Mouse (Mus musculus) limb, embryonic 11.5 days (tissue): Measurements from ENCODE around the gene Zbtb24. TPM values are rescaled to one million over a fixed set of nuclear protein-coding genes. Genes with fewer than 3 reads are reported as not detected.

Source experiments
- ATAC-seq: fragments of 200-750 bp; cut with Nextera tagmentation; 2 replicates; pipeline ENCODE4 v1.8.0; 2017; ENCODE audit warnings: low read depth; ENCODE audit not compliant: insufficient number of reproducible peaks, low FRiP score, low TSS enrichment
- DNase-seq: peaks from one replicate; pipeline ENCODE4 v3.0.0-alpha.2; 2015; ENCODE audit warnings: low spot score
- H3K27ac ChIP-seq: fragments of 300-500 bp; sonication (generic); replicated peaks from 2 replicates; pipeline ENCODE4 v1.5.1; 2014; ENCODE audit warnings: low read depth, mild to moderate bottlenecking, low read length
- H3K27me3 ChIP-seq: fragments of 300-500 bp; sonication (generic); 2 replicates; pipeline ENCODE4 v1.6.1; 2014; ENCODE audit warnings: mild to moderate bottlenecking, low read length, mixed read lengths; ENCODE audit not compliant: control insufficient read depth, insufficient read depth
- H3K36me3 ChIP-seq: fragments of 300-500 bp; sonication (generic); 2 replicates; pipeline ENCODE4 v1.6.1; 2014; ENCODE audit warnings: mild to moderate bottlenecking, low read length, moderate library complexity, mixed read lengths; ENCODE audit not compliant: control insufficient read depth, insufficient read depth
- H3K4me1 ChIP-seq: fragments of 300-500 bp; sonication (generic); 2 replicates; pipeline ENCODE4 v1.6.1; 2014; ENCODE audit warnings: low read length, mixed read lengths; ENCODE audit not compliant: control insufficient read depth, insufficient read depth
- H3K4me2 ChIP-seq: fragments of 300-500 bp; sonication (generic); 2 replicates; pipeline ENCODE4 v1.6.1; 2014; ENCODE audit warnings: low read depth, mild to moderate bottlenecking, moderate library complexity; ENCODE audit not compliant: severe bottlenecking
- H3K4me3 ChIP-seq: fragments of 300-500 bp; sonication (generic); 2 replicates; pipeline ENCODE4 v1.5.1; 2014; ENCODE audit warnings: low read depth, low read length
- H3K9ac ChIP-seq: fragments of 300-500 bp; sonication (generic); 2 replicates; pipeline ENCODE4 v1.6.1; 2014; ENCODE audit warnings: mild to moderate bottlenecking, low read length
- H3K9me3 ChIP-seq: fragments of 300-500 bp; sonication (generic); 2 replicates; pipeline ENCODE4 v1.6.1; 2016; ENCODE audit warnings: low read length; ENCODE audit not compliant: control insufficient read depth
- WGBS: fragments of 180-500 bp; shearing (Covaris S2); extraction: QIAGEN DNeasy Blood & Tissue Kit; methylation state at CpG from one replicate; pipeline ENCODE4 v1.1.7; 2014; 5-methylcytosine and 5-hydroxymethylcytosine counted together
- polyA plus RNA-seq: library from polyadenylated mRNA; unstranded; fragments of >200 nt; fragmentation: Nextera tagmentation; extraction: Ambion mirVana; gene quantifications from 2 replicates; pipeline ENCODE4 v1.2.1, GENCODE M21; 2014

Zbtb24 gene
- polyA plus RNA-seq, 1 experiment from 2014 or later, result 17.3 TPM

DNA sequence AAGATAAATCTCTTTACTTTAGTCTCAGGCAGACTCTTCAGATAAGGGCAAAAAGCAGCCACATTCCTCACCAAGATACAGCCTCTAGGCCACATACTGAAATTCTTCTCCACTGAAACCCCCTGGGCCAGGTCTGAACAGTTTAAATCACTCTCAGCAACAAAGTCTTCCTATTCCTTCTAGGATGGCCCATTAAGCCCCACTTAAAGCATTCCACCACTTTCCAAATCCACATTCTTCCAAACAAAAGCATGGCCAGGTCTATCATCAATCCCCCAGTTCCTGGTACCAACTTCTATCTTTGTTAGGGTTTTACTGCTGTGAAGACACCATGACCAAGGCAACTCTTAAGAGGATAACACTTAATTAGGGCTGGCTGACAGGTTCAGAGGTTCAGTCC is 22.4 kb downstream of the Zbtb24 start:
- no peak overlapping the region for H3K9ac ChIP-seq
- ATAC-seq, result no peak
- no peak overlapping the region for H3K4me2 ChIP-seq
- H3K4me1 ChIP-seq, result peaks cover 5% of the 10 kb centered on the region
- no peak for DNase-seq
- no peaks in the 10 kb centered on the region for H3K36me3 ChIP-seq
- no peaks in the 10 kb centered on the region for H3K27me3 ChIP-seq
- H3K9me3 ChIP-seq, result no peaks in the 10 kb centered on the region
- no peak overlapping the region for H3K4me3 ChIP-seq
- H3K27ac ChIP-seq, result no peak overlapping the region

DNA sequence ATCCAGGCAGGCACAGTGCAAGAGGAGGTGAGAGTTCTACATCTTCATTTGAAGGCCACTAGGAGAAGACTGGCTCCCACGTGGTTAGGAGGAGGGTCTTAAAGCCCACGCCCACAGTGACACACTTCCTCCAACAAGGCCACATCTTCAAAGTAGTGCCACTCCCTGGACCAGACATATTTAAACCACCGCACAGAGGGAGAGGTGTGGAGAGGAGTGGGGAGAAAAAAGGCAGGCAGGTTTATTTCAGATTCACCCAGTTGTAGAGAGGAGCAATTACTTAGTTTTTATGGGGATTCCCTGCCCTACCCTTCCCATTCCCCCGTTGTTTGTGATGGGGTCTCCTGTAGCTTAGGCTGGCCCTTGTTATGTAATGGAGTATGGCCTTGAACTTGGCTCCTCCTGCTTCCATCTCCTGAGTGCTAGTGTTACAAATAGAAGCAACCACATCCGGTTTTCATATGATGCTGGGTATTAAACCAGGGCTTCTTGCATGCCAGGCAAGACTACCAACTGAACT is 22.8 kb downstream of the Zbtb24 start:
- no peaks in the 10 kb centered on the region for H3K9me3 ChIP-seq
- no peak overlapping the region for H3K4me3 ChIP-seq
- H3K9ac ChIP-seq, result no peak overlapping the region
- WGBS, result 73% methylated on average over 5 of the region's 5 CpGs
- no peak for ATAC-seq
- no peaks in the 10 kb centered on the region for H3K27me3 ChIP-seq
- H3K4me1 ChIP-seq, result peaks cover 7% of the 10 kb centered on the region
- no peak for DNase-seq
- no peaks in the 10 kb centered on the region for H3K36me3 ChIP-seq
- no peak overlapping the region for H3K27ac ChIP-seq
- H3K4me2 ChIP-seq, result no peak overlapping the region

DNA sequence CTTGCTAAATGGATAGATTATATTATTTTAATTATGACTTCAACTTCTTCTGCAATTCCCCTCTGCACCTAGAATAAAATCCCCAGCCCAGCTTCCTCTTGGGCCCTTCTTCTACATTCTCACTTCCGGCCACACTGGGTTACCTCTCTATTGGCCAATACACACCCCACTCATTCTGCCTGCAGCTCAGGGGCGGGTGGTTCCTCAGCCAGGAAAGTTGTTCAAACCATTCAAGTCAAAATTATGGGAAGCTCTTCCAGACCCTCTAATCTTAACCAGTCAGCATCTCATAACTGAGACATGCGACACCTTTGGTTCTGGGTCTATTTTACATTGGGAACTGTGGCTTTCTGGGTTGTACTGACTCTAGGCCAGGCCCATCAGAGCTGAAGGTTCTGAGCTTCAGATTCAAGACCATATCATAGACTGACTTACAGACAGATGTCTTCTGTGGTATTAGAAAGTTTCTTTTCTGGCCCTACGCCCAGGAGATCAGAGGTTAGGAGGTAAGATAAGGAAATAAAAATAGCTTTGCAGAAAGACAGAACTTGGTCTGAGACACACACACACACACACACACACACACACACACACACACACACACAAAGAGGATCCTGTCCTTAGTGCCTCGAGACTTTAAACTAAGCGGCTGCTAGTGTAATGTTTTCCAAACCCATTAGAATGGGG is 23.7 kb downstream of the Zbtb24 start:
- Histone ChIP-seq H3K36me3 (no peaks in the 10 kb centered on the region), H3K4me3 (no peak overlapping the region), H3K4me2 (no peak overlapping the region), H3K9ac (no peak overlapping the region), H3K9me3 (no peaks in the 10 kb centered on the region), H3K4me1 (peaks cover 8% of the 10 kb centered on the region), H3K27ac (no peak overlapping the region), H3K27me3 (no peaks in the 10 kb centered on the region)
- 82% methylated on average over 6 of the region's 6 CpGs for WGBS
- no peak for ATAC-seq
- DNase-seq, result no peak

DNA sequence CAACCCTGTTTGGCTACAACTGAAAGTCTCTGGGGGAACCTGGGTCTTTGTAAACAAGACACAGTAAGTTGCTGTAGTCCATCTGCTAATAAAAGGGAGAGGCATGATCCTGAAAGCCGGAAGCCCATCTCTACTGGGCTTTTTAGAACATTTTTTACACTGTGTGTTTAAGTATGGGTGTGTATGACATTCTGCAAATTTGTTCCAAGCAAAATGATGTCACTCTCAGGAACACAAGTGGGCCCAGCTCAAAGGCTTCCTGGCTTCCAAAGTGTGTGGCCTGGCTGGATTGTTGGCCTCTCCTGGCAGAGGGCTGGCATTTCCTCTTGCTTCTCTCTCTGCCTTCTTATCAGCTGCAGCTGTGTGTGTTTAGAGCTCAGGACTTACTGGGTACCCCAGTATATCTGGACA is 24.8 kb downstream of the Zbtb24 start:
- Histone ChIP-seq H3K9ac (no peak overlapping the region), H3K27me3 (no peaks in the 10 kb centered on the region), H3K4me2 (no peak overlapping the region), H3K27ac (no peak overlapping the region), H3K36me3 (peaks cover 2% of the 10 kb centered on the region; the same call in 1 of the 2 replicates), H3K4me3 (no peak overlapping the region), H3K4me1 (peaks cover 8% of the 10 kb centered on the region), H3K9me3 (no peaks in the 10 kb centered on the region)
- no peak for ATAC-seq
- no peak for DNase-seq
- 58% methylated on average over 1 of the region's 1 CpGs for WGBS

DNA sequence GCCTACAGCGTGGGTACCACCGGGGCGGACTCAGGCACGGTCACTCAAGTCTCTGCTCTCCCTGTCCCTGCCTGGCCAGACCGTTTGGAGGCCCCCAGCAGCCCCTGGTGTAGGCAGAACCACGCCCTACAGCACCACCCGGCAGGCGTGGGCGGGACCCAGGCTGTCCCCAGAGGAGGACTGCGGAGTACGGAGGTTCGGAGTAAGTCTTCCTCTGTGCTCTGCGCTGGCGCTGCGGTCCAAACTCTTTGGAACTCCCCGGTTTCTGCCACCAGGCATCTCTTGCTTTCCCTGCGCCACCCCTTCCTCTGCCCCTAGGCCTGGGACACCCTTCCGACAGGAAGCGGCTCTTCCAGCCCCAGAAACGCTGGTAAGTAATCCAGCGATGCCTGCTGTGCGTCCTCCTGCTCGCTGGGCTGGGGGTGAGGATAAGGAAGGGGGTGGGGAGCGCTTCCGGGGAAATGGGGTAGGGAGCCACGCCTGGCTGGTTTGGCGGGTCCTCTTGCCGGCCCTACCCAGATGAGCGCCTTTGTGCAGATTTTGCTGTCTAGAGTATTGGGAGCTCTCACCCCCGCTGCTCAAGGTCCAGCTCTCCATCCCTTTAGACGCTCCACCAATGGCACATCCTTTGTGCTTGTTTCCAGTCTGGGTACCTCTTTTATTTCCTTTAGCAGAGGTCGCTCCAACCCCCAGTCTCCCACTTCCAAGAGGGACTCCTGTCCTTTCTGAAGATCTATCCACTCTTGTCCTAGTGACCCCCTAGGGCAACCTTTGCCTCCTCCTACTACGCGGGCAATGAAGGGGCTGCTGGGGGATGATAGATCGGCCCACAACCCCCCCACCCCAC is 26.2 kb downstream of the Zbtb24 start, which contains the start of gene Mical1:
Mical1 (plus strand) TSS at position 144 of the 847 bp plus-strand sequence.
- H3K4me1 ChIP-seq, result peaks cover 8% of the 10 kb centered on the region
- ATAC-seq (peak; percentile 67), DNase-seq (peak; percentile 76)
- H3K27ac ChIP-seq, result peak within 1 kb of the TSS; percentile 77
- H3K4me3 ChIP-seq, result peak within 1 kb of the TSS; percentile 61
- WGBS, result under 1% methylated on average over 35 of the region's 35 CpGs
- peaks cover 2% of the 10 kb centered on the region; the same call in 1 of the 2 replicates for H3K36me3 ChIP-seq
- H3K4me2 ChIP-seq, result peak within 1 kb of the TSS; percentile 88
- H3K27me3 ChIP-seq, result no peaks in the 10 kb centered on the region
- peak within 1 kb of the TSS; percentile 77 for H3K9ac ChIP-seq
- H3K9me3 ChIP-seq, result no peaks in the 10 kb centered on the region

DNA sequence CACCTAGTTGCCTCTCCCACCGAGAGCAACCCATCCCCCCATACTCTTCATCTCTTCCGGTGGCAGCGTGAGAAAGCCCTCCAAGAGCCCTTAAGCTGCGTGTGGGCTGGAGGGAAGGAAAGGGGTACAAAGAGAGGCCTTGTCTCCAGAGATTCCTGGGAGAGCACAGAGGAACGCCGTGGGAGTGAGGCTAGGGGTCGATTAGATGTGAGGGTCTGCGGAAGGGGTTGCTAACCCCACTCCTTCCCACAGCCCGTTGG is 26.8 kb downstream of the Zbtb24 start:
- peaks cover 8% of the 10 kb centered on the region for H3K4me1 ChIP-seq
- peak overlapping the region; percentile 61 for H3K4me3 ChIP-seq
- no peak for DNase-seq
- peak overlapping the region; percentile 88 for H3K4me2 ChIP-seq
- H3K9me3 ChIP-seq, result no peaks in the 10 kb centered on the region
- 0 out of 2 replicates have a peak, but pooled peaks have one; percentile 0 for ATAC-seq
- H3K27ac ChIP-seq, result no peak overlapping the region
- H3K36me3 ChIP-seq, result peaks cover 2% of the 10 kb centered on the region; the same call in 1 of the 2 replicates
- H3K27me3 ChIP-seq, result no peaks in the 10 kb centered on the region
- 0% methylated on average over 9 of the region's 9 CpGs for WGBS
- H3K9ac ChIP-seq, result peak overlapping the region; percentile 77

DNA sequence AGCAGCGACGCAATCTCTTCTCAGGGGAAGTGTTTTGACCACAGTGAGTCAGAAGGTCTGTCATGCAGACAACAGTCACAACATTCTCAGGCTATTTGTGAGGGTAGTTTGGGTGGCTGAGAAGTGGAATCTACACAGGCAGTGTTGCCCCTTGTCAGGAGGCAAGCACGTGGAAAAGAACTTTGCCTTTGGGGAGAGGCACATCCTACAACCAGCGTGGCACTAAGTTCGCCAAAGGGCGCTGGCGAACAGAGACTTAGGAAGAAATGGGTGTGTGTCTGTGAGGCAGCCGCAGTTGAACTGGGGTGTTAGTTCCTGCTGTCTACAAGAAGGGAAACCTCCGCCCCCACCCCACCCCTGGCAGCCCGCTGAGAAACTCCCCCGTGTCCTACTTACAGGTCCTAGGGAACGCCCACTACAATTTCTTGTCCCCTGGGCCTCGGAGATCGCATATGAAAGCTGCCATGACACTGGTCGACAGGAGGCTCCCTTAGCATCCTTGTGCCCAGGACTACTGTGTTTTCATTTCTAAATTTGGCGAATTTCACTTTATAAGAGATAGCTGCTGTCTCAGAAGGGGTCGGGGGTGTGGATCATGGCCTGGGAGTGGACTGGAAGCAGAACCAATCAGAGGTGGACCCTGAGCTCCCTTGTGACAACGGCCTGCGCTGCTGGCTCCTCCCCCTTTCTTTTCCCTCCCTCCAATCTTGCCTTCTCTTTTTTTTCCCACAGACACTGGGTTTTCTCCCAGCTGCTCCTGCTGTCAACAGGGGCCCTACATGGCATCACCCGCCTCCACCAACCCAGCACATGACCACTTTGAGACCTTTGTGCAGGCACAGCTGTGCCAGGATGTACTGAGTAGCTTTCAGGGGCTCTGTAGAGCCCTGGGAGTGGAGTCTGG is 27.3 kb downstream of the Zbtb24 start:
- no peaks in the 10 kb centered on the region for H3K9me3 ChIP-seq
- peak overlapping the region; percentile 88 for H3K4me2 ChIP-seq
- peaks cover 2% of the 10 kb centered on the region; the same call in 1 of the 2 replicates for H3K36me3 ChIP-seq
- peak overlapping the region; percentile 61 for H3K4me3 ChIP-seq
- DNase-seq (peak; percentile 59), ATAC-seq (peak; percentile 41)
- H3K27me3 ChIP-seq, result no peaks in the 10 kb centered on the region
- H3K4me1 ChIP-seq, result peaks cover 8% of the 10 kb centered on the region
- H3K9ac ChIP-seq, result peak overlapping the region; percentile 77
- 4% methylated on average over 20 of the region's 20 CpGs for WGBS
- H3K27ac ChIP-seq, result no peak overlapping the region

DNA sequence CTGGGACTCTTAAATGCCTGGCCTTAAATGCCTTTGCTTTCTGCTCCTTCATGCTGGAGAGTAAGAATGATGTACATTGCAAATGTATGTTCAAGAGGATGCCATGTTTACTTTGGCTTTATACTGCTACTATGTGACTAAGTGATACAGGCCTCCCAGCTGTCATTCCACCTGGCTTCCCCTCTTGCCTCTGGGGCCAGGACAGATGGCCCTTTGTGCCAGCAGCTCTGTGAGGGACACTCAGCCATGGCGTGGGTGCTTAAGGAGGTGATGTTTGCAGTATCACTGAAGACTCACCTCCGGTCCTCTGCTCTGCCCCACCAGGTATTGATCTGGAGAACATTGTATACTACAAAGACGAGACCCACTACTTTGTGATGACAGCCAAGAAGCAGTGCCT is 29.8 kb downstream of the Zbtb24 start:
- Histone ChIP-seq H3K27ac (no peak overlapping the region), H3K9me3 (no peaks in the 10 kb centered on the region), H3K27me3 (no peaks in the 10 kb centered on the region), H3K9ac (no peak overlapping the region), H3K4me1 (peaks cover 8% of the 10 kb centered on the region), H3K4me2 (no peak overlapping the region), H3K36me3 (peaks cover 4% of the 10 kb centered on the region; the same call in 1 of the 2 replicates), H3K4me3 (no peak overlapping the region)
- ATAC-seq, result no peak
- DNase-seq, result no peak
- WGBS, result 86% methylated on average over 3 of the region's 3 CpGs
